Mouse (Mus musculus): ENCODE data around the gene Rras2.

The Rras2 gene

GRCm38 (mm10) chr7:114070458-114070840 is 47.1 kb downstream of the Rras2 start:
- DNase-seq, result no peak

GRCm38 (mm10) chr7:114069726-114070457 is 47.7 kb downstream of the Rras2 start:
- DNase-seq, result no peak

GRCm38 (mm10) chr7:114068956-114069533 is 48.5 kb downstream of the Rras2 start:
- peak; percentile 33 for DNase-seq

GRCm38 (mm10) chr7:114066529-114067178 is 50.9 kb downstream of the Rras2 start:
- DNase-seq, result peak; percentile 96

- peak; percentile 33 for DNase-seq
Measured at GRCm38 (mm10) chr7:114065407-114066185, 52.0 kb downstream of the Rras2 start.

- no peak for DNase-seq
Measured at GRCm38 (mm10) chr7:114063966-114064365, 53.6 kb downstream of the Rras2 start.

- DNase-seq, result no peak
Measured at GRCm38 (mm10) chr7:114063534-114063933, 54.0 kb downstream of the Rras2 start.

GRCm38 (mm10) chr7:114062451-114062850 is 55.1 kb downstream of the Rras2 start:
- DNase-seq, result no peak

GRCm38 (mm10) chr7:114060445-114060844 is 57.1 kb downstream of the Rras2 start:
- DNase-seq, result no peak

- DNase-seq, result no peak
Measured at GRCm38 (mm10) chr7:114058927-114059441, 58.6 kb downstream of the Rras2 start.

- no peak for DNase-seq
Measured at GRCm38 (mm10) chr7:114058166-114058565, 59.4 kb downstream of the Rras2 start.

GRCm38 (mm10) chr7:114053720-114054119 is 63.9 kb downstream of the Rras2 start:
- DNase-seq, result no peak

- no peak for DNase-seq
Measured at GRCm38 (mm10) chr7:114045814-114046213, 71.8 kb downstream of the Rras2 start.

GRCm38 (mm10) chr7:114043929-114044549 is 73.5 kb downstream of the Rras2 start:
- DNase-seq, result no peak

- DNase-seq, result no peak
Measured at GRCm38 (mm10) chr7:114042973-114043928, 74.3 kb downstream of the Rras2 start.

- DNase-seq, result no peak
Measured at GRCm38 (mm10) chr7:114041349-114041748, 76.2 kb downstream of the Rras2 start.

GRCm38 (mm10) chr7:114037237-114037636 is 80.3 kb downstream of the Rras2 start:
- no peak for DNase-seq

GRCm38 (mm10) chr7:114029596-114029995 is 88.0 kb downstream of the Rras2 start:
- peak; percentile 73 for DNase-seq

- DNase-seq, result no peak
Measured at GRCm38 (mm10) chr7:114028828-114029227, 88.8 kb downstream of the Rras2 start.

GRCm38 (mm10) chr7:114027406-114027805 is 90.2 kb downstream of the Rras2 start:
- no peak for DNase-seq

GRCm38 (mm10) chr7:114026923-114027322 is 90.7 kb downstream of the Rras2 start:
- DNase-seq, result no peak

All from kidney, adult 9 months (tissue).